Mouse (Mus musculus): ENCODE data around the gene Oaz2. TPM values are rescaled to one million over a fixed set of nuclear protein-coding genes. Genes with fewer than 3 reads are reported as not detected.

Gene Oaz2
- polyA plus RNA-seq, 1 experiment from 2014 or later = 203 TPM

DNA sequence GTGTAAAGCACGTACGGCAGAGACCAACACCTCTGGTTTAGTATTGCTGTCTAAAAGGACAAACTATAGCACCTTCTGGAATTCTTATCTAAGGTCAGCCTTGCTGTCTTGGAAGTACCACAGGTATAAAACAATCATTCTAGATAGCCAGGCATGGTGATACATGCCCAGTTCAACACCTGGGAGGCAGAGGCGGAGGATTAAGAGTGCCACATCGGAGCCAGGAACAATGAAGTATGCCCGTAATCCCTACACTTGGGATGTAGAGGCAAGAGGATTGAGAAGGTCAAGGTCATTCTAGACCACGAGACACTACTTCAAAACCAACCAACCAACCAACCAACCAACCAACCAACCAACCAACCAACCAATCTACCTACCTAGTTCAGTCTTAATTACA, 60.8 kb downstream of the Oaz2 start:
- WGBS = 95% methylated on average over 6 of the region's 6 CpGs

DNA sequence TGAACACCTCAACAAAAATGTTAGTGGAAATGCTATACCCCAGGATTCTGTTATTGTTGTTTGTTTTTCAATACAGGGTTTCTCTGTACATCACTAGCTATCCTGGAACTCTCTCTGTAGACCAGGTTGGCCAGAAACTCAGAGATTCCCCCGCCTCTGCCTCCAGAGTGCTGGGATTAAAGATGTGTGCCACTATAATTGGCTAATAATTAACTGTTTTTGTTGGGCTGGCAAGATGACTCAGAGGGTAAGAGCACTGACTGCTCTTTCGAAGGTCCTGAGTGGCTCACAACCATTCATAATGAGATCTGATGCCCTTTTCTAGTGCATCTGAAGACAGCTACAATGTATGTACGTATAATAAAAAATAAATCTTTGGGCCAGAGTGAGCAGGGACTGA, 67.1 kb downstream of the Oaz2 start:
- Histone ChIP-seq H3K4me3 (ENCODE audit: low read depth, low read length) (no peak overlapping the region), H3K4me1 (ENCODE audit: control insufficient read depth, insufficient read depth, low read length) (no peaks in the 10 kb centered on the region), H3K27ac (replicated peaks; ENCODE audit: low read depth, low read length) (no peak overlapping the region), H3K4me2 (ENCODE audit: low read depth, low read length) (no peak overlapping the region), H3K36me3 (ENCODE audit: control insufficient read depth, insufficient read depth, low read length) (0 out of 2 replicates have a peak, but pooled peaks cover 3% of the 10 kb centered on the region), H3K27me3 (replicated peaks; ENCODE audit: control insufficient read depth, insufficient read depth, low read length) (no peaks in the 10 kb centered on the region), H3K9ac (ENCODE audit: low read depth, low read length) (no peak overlapping the region), H3K9me3 (ENCODE audit: control insufficient read depth, low read length) (no peaks in the 10 kb centered on the region)
- 91% methylated on average over 3 of the region's 3 CpGs for WGBS
- no peak for ATAC-seq (ENCODE audit: low read depth)
- no peak for DNase-seq (ENCODE audit: low spot score)

More for the DNA sequence above, 60.8 kb downstream of the Oaz2 start:
- Histone ChIP-seq H3K36me3 (ENCODE audit: control insufficient read depth, insufficient read depth, low read length) (peaks cover 10% of the 10 kb centered on the region; the same call in 1 of the 2 replicates), H3K4me2 (ENCODE audit: low read depth, low read length) (no peak overlapping the region), H3K27ac (replicated peaks; ENCODE audit: low read depth, low read length) (no peak overlapping the region), H3K4me3 (ENCODE audit: low read depth, low read length) (no peak overlapping the region), H3K9ac (ENCODE audit: low read depth, low read length) (no peak overlapping the region), H3K27me3 (replicated peaks; ENCODE audit: control insufficient read depth, insufficient read depth, low read length) (no peaks in the 10 kb centered on the region), H3K9me3 (ENCODE audit: control insufficient read depth, low read length) (no peaks in the 10 kb centered on the region), H3K4me1 (ENCODE audit: control insufficient read depth, insufficient read depth, low read length) (0 out of 2 replicates have a peak, but pooled peaks cover 7% of the 10 kb centered on the region)
- DNase-seq (ENCODE audit: low spot score) (no peak), ATAC-seq (ENCODE audit: low read depth) (no peak)

Other genes starting within 250 kb of the Oaz2 start
- not detected in 2 replicates for gene Slc51b, start 245.0 kb upstream of the Oaz2 start, polyA plus RNA-seq (2014; fragmentation: Nextera tagmentation; extraction: Ambion mirVana)
- 14.6 and 17.9 TPM in 2 replicates for gene Mtfmt, start 232.2 kb upstream of the Oaz2 start, polyA plus RNA-seq (2014; fragmentation: Nextera tagmentation; extraction: Ambion mirVana)
- gene Spg21, start 207.1 kb upstream of the Oaz2 start, polyA plus RNA-seq (2014; fragmentation: Nextera tagmentation; extraction: Ambion mirVana) = 176 and 185 TPM in 2 replicates
- gene Ankdd1a, start 147.8 kb upstream of the Oaz2 start, polyA plus RNA-seq (2014; fragmentation: Nextera tagmentation; extraction: Ambion mirVana) = not detected in 2 replicates
- 12.9 and 14.3 TPM in 2 replicates for gene Plekho2, start 88.0 kb upstream of the Oaz2 start, polyA plus RNA-seq (2014; fragmentation: Nextera tagmentation; extraction: Ambion mirVana)
- 5.9 and 7.2 TPM in 2 replicates for gene Pif1, start 80.8 kb upstream of the Oaz2 start, polyA plus RNA-seq (2014; fragmentation: Nextera tagmentation; extraction: Ambion mirVana)
- gene Rbpms2, start 38.4 kb upstream of the Oaz2 start, polyA plus RNA-seq (2014; fragmentation: Nextera tagmentation; extraction: Ambion mirVana) = 13.6 and 13.8 TPM in 2 replicates
- 5.9 and 6.4 TPM in 2 replicates for gene Zfp609, start 159.6 kb downstream of the Oaz2 start, polyA plus RNA-seq (2014; fragmentation: Nextera tagmentation; extraction: Ambion mirVana)
- 106 and 114 TPM in 2 replicates for gene Pclaf, start 222.2 kb downstream of the Oaz2 start, polyA plus RNA-seq (2014; fragmentation: Nextera tagmentation; extraction: Ambion mirVana)
- 26.3 and 34.6 TPM in 2 replicates for gene Trip4, start 240.8 kb downstream of the Oaz2 start, polyA plus RNA-seq (2014; fragmentation: Nextera tagmentation; extraction: Ambion mirVana)
- 17.3 and 17.7 TPM in 2 replicates for gene Csnk1g1, start 240.9 kb downstream of the Oaz2 start, polyA plus RNA-seq (2014; fragmentation: Nextera tagmentation; extraction: Ambion mirVana)